Mouse (Mus musculus) intestine, embryonic 16.5 days (tissue): ENCODE results near the gene Magel2. TPM values are rescaled to one million over a fixed set of nuclear protein-coding genes. Genes with fewer than 3 reads are reported as not detected.
A peak's percentile ranks its signal among the peaks of the same experiment; 100 is the strongest.

ENCODE experiments used
- ATAC-seq: fragments of 200-750 bp; cut with Nextera tagmentation; 2 replicates; pipeline ENCODE4 v1.8.0; 2017; ENCODE audit warnings: moderate TSS enrichment, moderate library complexity
- H3K27ac ChIP-seq: fragments of 300-500 bp; sonication (generic); 2 replicates; pipeline ENCODE4 v1.5.1; 2014; ENCODE audit warnings: mild to moderate bottlenecking, low read length
- H3K27me3 ChIP-seq: fragments of 300-500 bp; sonication (generic); replicated peaks from 2 replicates; pipeline ENCODE4 v1.6.1; 2014; ENCODE audit warnings: low read length, control low read depth, mixed read lengths; ENCODE audit not compliant: control insufficient read depth, insufficient read depth
- H3K36me3 ChIP-seq: fragments of 300-500 bp; sonication (generic); 2 replicates; pipeline ENCODE4 v1.6.1; 2014; ENCODE audit warnings: low read length, control low read depth; ENCODE audit not compliant: control insufficient read depth, insufficient read depth
- H3K4me1 ChIP-seq: fragments of 300-500 bp; sonication (generic); 2 replicates; pipeline ENCODE4 v1.6.1; 2014; ENCODE audit warnings: low read length, control low read depth, mixed read lengths; ENCODE audit not compliant: control insufficient read depth, insufficient read depth
- H3K4me2 ChIP-seq: fragments of 300-500 bp; sonication (generic); 2 replicates; pipeline ENCODE4 v1.6.1; 2014; ENCODE audit warnings: low read depth, low read length, control low read depth
- H3K4me3 ChIP-seq: fragments of 300-500 bp; sonication (generic); 2 replicates; pipeline ENCODE4 v1.5.1; 2014; ENCODE audit warnings: mild to moderate bottlenecking, low read length
- H3K9ac ChIP-seq: fragments of 300-500 bp; sonication (generic); 2 replicates; pipeline ENCODE4 v1.6.1; 2014; ENCODE audit warnings: low read depth, low read length
- H3K9me3 ChIP-seq: fragments of 300-500 bp; sonication (generic); 2 replicates; pipeline ENCODE4 v1.6.1; 2016; ENCODE audit warnings: low read length, control low read depth; ENCODE audit not compliant: control insufficient read depth
- WGBS: fragments of 180-500 bp; shearing (Covaris S2); extraction: QIAGEN DNeasy Blood & Tissue Kit; methylation state at CpG from one replicate; pipeline ENCODE4 v1.1.7; 2014; 5-methylcytosine and 5-hydroxymethylcytosine counted together
- polyA plus RNA-seq: library from polyadenylated mRNA; unstranded; fragments of >200 nt; fragmentation: Nextera tagmentation; extraction: Ambion mirVana; gene quantifications from 2 replicates; pipeline ENCODE4 v1.2.1, GENCODE M21; 2015

Gene Magel2
- polyA plus RNA-seq, 1 experiment from 2014 or later: 0.59 TPM

- 34% methylated on average over 14 of the region's 14 CpGs for WGBS
- Histone ChIP-seq H3K4me3 (peak overlapping the region; percentile 42), H3K4me2 (peak overlapping the region; percentile 55), H3K4me1 (no peaks in the 10 kb centered on the region), H3K27me3 (no peaks in the 10 kb centered on the region), H3K9ac (peak overlapping the region; percentile 60), H3K36me3 (no peaks in the 10 kb centered on the region), H3K27ac (no peak overlapping the region), H3K9me3 (peaks cover 11% of the 10 kb centered on the region; the same call in 1 of the 2 replicates)
- peak; percentile 48; the same call in 1 of the 2 replicates for ATAC-seq
These were observed 503 bp downstream of the Magel2 start for GRCm38 (mm10) chr7:62377313-62377712.

- H3K27ac ChIP-seq: no peak overlapping the region
- peaks cover 11% of the 10 kb centered on the region; the same call in 1 of the 2 replicates for H3K9me3 ChIP-seq
- ATAC-seq: no peak
- H3K36me3 ChIP-seq: no peaks in the 10 kb centered on the region
- WGBS: 86% methylated on average over 9 of the region's 9 CpGs
- H3K27me3 ChIP-seq: no peaks in the 10 kb centered on the region
- H3K4me1 ChIP-seq: no peaks in the 10 kb centered on the region
- H3K9ac ChIP-seq: no peak overlapping the region
- no peak overlapping the region for H3K4me2 ChIP-seq
- H3K4me3 ChIP-seq: no peak overlapping the region
These were observed 1.7 kb downstream of the Magel2 start for GRCm38 (mm10) chr7:62378529-62378928.

GRCm38 (mm10) chr7:62382391-62382790 lies 5.6 kb downstream of the Magel2 start:
- no peak for ATAC-seq
- Histone ChIP-seq H3K27me3 (no peaks in the 10 kb centered on the region), H3K9ac (no peak overlapping the region), H3K36me3 (no peaks in the 10 kb centered on the region), H3K27ac (no peak overlapping the region), H3K4me3 (no peak overlapping the region), H3K9me3 (peaks cover 11% of the 10 kb centered on the region; the same call in 1 of the 2 replicates), H3K4me2 (no peak overlapping the region), H3K4me1 (no peaks in the 10 kb centered on the region)
- 6% methylated on average over 2 of the region's 2 CpGs for WGBS

GRCm38 (mm10) chr7:62388291-62388690 lies 11.5 kb downstream of the Magel2 start:
- Histone ChIP-seq H3K9me3 (no peaks in the 10 kb centered on the region), H3K36me3 (no peaks in the 10 kb centered on the region), H3K27ac (no peak overlapping the region), H3K4me1 (no peaks in the 10 kb centered on the region), H3K4me2 (no peak overlapping the region), H3K9ac (no peak overlapping the region), H3K27me3 (no peaks in the 10 kb centered on the region), H3K4me3 (no peak overlapping the region)
- ATAC-seq: no peak
- 37% methylated on average over 4 of the region's 4 CpGs for WGBS

GRCm38 (mm10) chr7:62392202-62392601 lies 15.4 kb downstream of the Magel2 start:
- ATAC-seq: no peak
- WGBS: 40% methylated on average over 1 of the region's 1 CpGs
- no peaks in the 10 kb centered on the region for H3K36me3 ChIP-seq

GRCm38 (mm10) chr7:62406573-62407050 lies 29.8 kb downstream of the Magel2 start:
- Histone ChIP-seq H3K36me3 (no peaks in the 10 kb centered on the region), H3K4me2 (no peak overlapping the region), H3K9me3 (no peaks in the 10 kb centered on the region; the same call in 1 of the 2 replicates), H3K27me3 (no peaks in the 10 kb centered on the region), H3K27ac (no peak overlapping the region), H3K4me3 (no peak overlapping the region), H3K4me1 (no peaks in the 10 kb centered on the region), H3K9ac (no peak overlapping the region)
- ATAC-seq: no peak
- WGBS: 38% methylated on average over 19 of the region's 19 CpGs

More at GRCm38 (mm10) chr7:62392202-62392601, 15.4 kb downstream of the Magel2 start:
- Histone ChIP-seq H3K9ac (no peak overlapping the region), H3K4me3 (no peak overlapping the region), H3K27me3 (no peaks in the 10 kb centered on the region), H3K4me1 (no peaks in the 10 kb centered on the region), H3K9me3 (no peaks in the 10 kb centered on the region), H3K27ac (no peak overlapping the region), H3K4me2 (no peak overlapping the region)

- H3K4me3 ChIP-seq: no peak overlapping the region
- no peak overlapping the region for H3K4me2 ChIP-seq
- no peak for ATAC-seq
- no peaks in the 10 kb centered on the region; the same call in 1 of the 2 replicates for H3K9me3 ChIP-seq
- no peak overlapping the region for H3K9ac ChIP-seq
- no peaks in the 10 kb centered on the region for H3K27me3 ChIP-seq
- 58% methylated on average over 3 of the region's 3 CpGs for WGBS
- no peak overlapping the region for H3K27ac ChIP-seq
- H3K36me3 ChIP-seq: no peaks in the 10 kb centered on the region
- no peaks in the 10 kb centered on the region for H3K4me1 ChIP-seq
These were observed 31.0 kb downstream of the Magel2 start for GRCm38 (mm10) chr7:62407803-62408202.

DNA sequence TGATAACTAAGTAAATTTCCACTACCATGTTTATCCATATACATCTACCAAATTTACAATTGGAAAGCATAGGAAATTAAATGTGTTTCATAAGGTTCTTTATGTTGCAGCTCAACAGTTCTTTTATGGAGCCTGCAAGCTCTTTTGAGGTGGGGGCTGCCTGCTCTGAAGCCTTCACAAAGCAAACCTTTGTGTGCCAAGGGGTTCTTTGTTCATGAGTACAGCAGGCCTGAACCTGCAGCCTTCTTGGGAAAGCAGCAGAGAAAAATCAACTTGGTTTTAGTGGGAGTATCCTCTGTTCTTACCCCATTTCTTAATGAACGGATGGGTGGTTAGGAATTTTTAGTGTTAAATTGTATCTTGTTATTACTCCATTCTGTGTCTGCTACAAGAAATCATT lies 38.4 kb downstream of the Magel2 start:
- ATAC-seq: no peak
- H3K4me3 ChIP-seq: no peak overlapping the region
- H3K27ac ChIP-seq: no peak overlapping the region
- 0 out of 2 replicates have a peak, but pooled peaks cover 3% of the 10 kb centered on the region for H3K9me3 ChIP-seq
- H3K27me3 ChIP-seq: no peaks in the 10 kb centered on the region
- H3K36me3 ChIP-seq: no peaks in the 10 kb centered on the region
- peaks cover 8% of the 10 kb centered on the region for H3K4me1 ChIP-seq
- H3K4me2 ChIP-seq: no peak overlapping the region
- no peak overlapping the region for H3K9ac ChIP-seq
- WGBS: 71% methylated on average over 1 of the region's 1 CpGs

DNA sequence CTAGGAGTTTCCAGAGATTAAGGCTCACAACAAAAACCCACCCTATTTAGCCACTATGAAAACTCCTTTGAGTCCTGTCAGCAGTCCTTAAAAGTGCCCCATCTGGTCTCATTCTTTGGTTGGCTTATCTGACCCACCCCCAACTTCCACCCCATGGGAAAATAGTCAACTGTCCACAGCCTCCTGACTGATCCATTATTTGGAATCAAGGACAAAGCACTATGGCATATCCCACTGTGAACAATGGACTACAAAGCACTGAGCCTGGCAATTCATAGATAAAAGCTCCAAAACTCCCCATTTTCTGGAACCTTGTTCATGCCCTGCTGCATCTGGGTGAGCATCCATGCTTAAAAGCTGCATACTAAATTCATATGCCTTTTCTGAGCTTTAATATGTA lies 39.4 kb downstream of the Magel2 start:
- peaks cover 8% of the 10 kb centered on the region for H3K4me1 ChIP-seq
- H3K4me2 ChIP-seq: no peak overlapping the region
- H3K9me3 ChIP-seq: peaks cover 3% of the 10 kb centered on the region; the same call in 1 of the 2 replicates
- H3K27me3 ChIP-seq: no peaks in the 10 kb centered on the region
- no peaks in the 10 kb centered on the region for H3K36me3 ChIP-seq
- no peak overlapping the region for H3K27ac ChIP-seq
- H3K9ac ChIP-seq: no peak overlapping the region
- H3K4me3 ChIP-seq: no peak overlapping the region
- no peak for ATAC-seq

- Histone ChIP-seq H3K4me3 (peak overlapping the region; percentile 73; the same call in 1 of the 2 replicates), H3K9ac (no peak overlapping the region), H3K4me1 (peaks cover 8% of the 10 kb centered on the region), H3K4me2 (peak overlapping the region; percentile 65; the same call in 1 of the 2 replicates), H3K36me3 (no peaks in the 10 kb centered on the region), H3K27ac (no peak overlapping the region), H3K27me3 (no peaks in the 10 kb centered on the region), H3K9me3 (peaks cover 3% of the 10 kb centered on the region; the same call in 1 of the 2 replicates)
- ATAC-seq: no peak
- 83% methylated on average over 9 of the region's 9 CpGs for WGBS
These were observed 41.5 kb downstream of the Magel2 start for GRCm38 (mm10) chr7:62418346-62418745.
